In genomic region chr1:190927751-190928369, GRCm38 (mm10) we compare ENCODE assay signal across 8 mouse cellular contexts. TPM values are rescaled to one million over a fixed set of nuclear protein-coding genes. Genes with fewer than 3 reads are reported as not detected.
DNase-seq lines count a peak whose midpoint lies in the region; ATAC-seq and TF ChIP-seq lines count a peak whose summit lies in the region.

No protein-coding gene starts in this region.

- no peak for TF ChIP-seq EP300 in liver, postnatal 0 days (IDR thresholded peaks at IDR 0.05; ENCODE audit: low read depth)

- H3K4me3 ChIP-seq in layer of hippocampus, adult 2 months = peak overlapping the region; percentile 77
- H3K4me3 ChIP-seq in liver, postnatal 0 days (ENCODE audit: low read depth, low read length) = peak overlapping the region; percentile 86
- H3K4me3 ChIP-seq in stomach, embryonic 16.5 days (replicated peaks; ENCODE audit: low read length) = peak overlapping the region; percentile 79

- peak; percentile 24 to 30; a peak in 2 of 4 replicates for ATAC-seq in hematopoietic stem cell, adult 5-6 weeks (replicated peaks in 1 of 2; ENCODE audit: insufficient read depth in 1 of 2, low FRiP score in 2 of 2, low TSS enrichment in 1 of 2, low read depth in 1 of 2, poor library complexity in 2 of 2, severe bottlenecking in 2 of 2)
- peak; percentile 5 for ATAC-seq in liver, postnatal 0 days
- peak; percentile 1; the same call in 1 of the 2 replicates for ATAC-seq in stomach, embryonic 16.5 days (ENCODE audit: insufficient read depth, low FRiP score)

- no peaks in the 10 kb centered on the region for H3K9me3 ChIP-seq in liver, postnatal 0 days (ENCODE audit: low read length)
- no peaks in the 10 kb centered on the region for H3K9me3 ChIP-seq in stomach, embryonic 16.5 days (replicated peaks; ENCODE audit: control insufficient read depth, low read length)

- no peaks in the 10 kb centered on the region for H3K36me3 ChIP-seq in liver, postnatal 0 days (replicated peaks; ENCODE audit: insufficient read depth, low read length)
- H3K36me3 ChIP-seq in stomach, embryonic 16.5 days (ENCODE audit: control insufficient read depth, insufficient read depth, low read length) = no peaks in the 10 kb centered on the region

- peak overlapping the region; percentile 81 for H3K9ac ChIP-seq in liver, postnatal 0 days (replicated peaks)
- H3K9ac ChIP-seq in stomach, embryonic 16.5 days (ENCODE audit: low read length) = peak overlapping the region; percentile 84

- peaks cover 19% of the 10 kb centered on the region for H3K4me1 ChIP-seq in liver, postnatal 0 days (ENCODE audit: insufficient read depth)
- H3K4me1 ChIP-seq in stomach, embryonic 16.5 days (ENCODE audit: control insufficient read depth, insufficient read depth, low read length) = peaks cover 11% of the 10 kb centered on the region

- peak overlapping the region; percentile 100 for H3K27ac ChIP-seq in layer of hippocampus, adult 2 months
- peak overlapping the region; percentile 98 for H3K27ac ChIP-seq in liver, postnatal 0 days (ENCODE audit: low read depth)
- peak overlapping the region; percentile 100 for H3K27ac ChIP-seq in stomach, embryonic 16.5 days (ENCODE audit: low read length)

- H3K4me2 ChIP-seq in liver, postnatal 0 days (ENCODE audit: low read depth, low read length) = peak overlapping the region; percentile 97
- peak overlapping the region; percentile 66 for H3K4me2 ChIP-seq in stomach, embryonic 16.5 days (ENCODE audit: low read depth, low read length)

- no peak for TF ChIP-seq CTCF in layer of hippocampus, adult 2 months (conservative IDR thresholded peaks at IDR 0.05)
- no peak for TF ChIP-seq CTCF in liver, postnatal 0 days (IDR thresholded peaks at IDR 0.05; ENCODE audit: low read depth)

- no peaks in the 10 kb centered on the region for H3K27me3 ChIP-seq in liver, postnatal 0 days (ENCODE audit: insufficient read depth, low read length)
- H3K27me3 ChIP-seq in stomach, embryonic 16.5 days (ENCODE audit: control insufficient read depth, insufficient read depth, low read length) = no peaks in the 10 kb centered on the region

- WGBS in liver, postnatal 0 days (ENCODE audit: insufficient replicate concordance) = 7% methylated on average over 16 of the region's 16 CpGs
- WGBS in stomach, embryonic 16.5 days = 9% methylated on average over 16 of the region's 16 CpGs

- no peak for DNase-seq in layer of hippocampus, adult 2 months (ENCODE audit: low spot score in 2 of 2)
- DNase-seq in layer of hippocampus, adult 9-11 months = no peak
- peak; percentile 28 for DNase-seq in c-Kit-positive CD71-positive TER-119-negative erythroid progenitor cells, embryonic 14.5 days (ENCODE audit: low read depth)
- no peak for DNase-seq in liver, postnatal 0 days
- DNase-seq in spleen, adult 18-20 months = no peak
- DNase-seq in left cerebral cortex, adult 8-10 months (ENCODE audit: low spot score in 2 of 2) = no peak

RNA-seq across cellular contexts. Expression of gene Angel2, which starts 2.9 kb away (rescaled TPM):
- 10 to 100 TPM; 53.1 to 60.0 TPM for total RNA-seq in layer of hippocampus, adult 2 months (2021)
- 34.4 and 60.8 TPM in 2 replicates for total RNA-seq in hematopoietic stem cell, adult 5-6 weeks (2017)
- 13.3 and 15.8 TPM in 2 replicates for polyA plus RNA-seq in liver, postnatal 0 days (2015; fragmentation: Nextera tagmentation; extraction: Ambion mirVana)
- 29.9 and 30.8 TPM in 2 replicates for polyA plus RNA-seq in stomach, embryonic 16.5 days (2015; fragmentation: Nextera tagmentation; extraction: Ambion mirVana)
- 10 to 100 TPM; 56.3 to 64.7 (median 57.9) TPM for total RNA-seq in left cerebral cortex, adult 8-10 months (2022)

RNA-seq across cellular contexts. Expression of gene Rps6kc1, which starts 16.3 kb away (rescaled TPM):
- total RNA-seq in layer of hippocampus, adult 2 months (2021) = 10 to 100 TPM; 83.7 to 85.8 TPM
- total RNA-seq in hematopoietic stem cell, adult 5-6 weeks (2017) = 14.1 and 15.7 TPM in 2 replicates
- polyA plus RNA-seq in liver, postnatal 0 days (2015; fragmentation: Nextera tagmentation; extraction: Ambion mirVana) = 2.9 and 3.9 TPM in 2 replicates
- 12.6 and 12.7 TPM in 2 replicates for polyA plus RNA-seq in stomach, embryonic 16.5 days (2015; fragmentation: Nextera tagmentation; extraction: Ambion mirVana)
- 100 to 1,000 TPM; 112 to 133 (median 128) TPM for total RNA-seq in left cerebral cortex, adult 8-10 months (2022)

RNA-seq across cellular contexts. Expression of gene Vash2, which starts 51.2 kb away (rescaled TPM):
- total RNA-seq in layer of hippocampus, adult 2 months (2021) = 1 to 10 TPM; 1.6 to 1.7 TPM
- 0.81 TPM in 1 of 2 replicates, not detected in the other for total RNA-seq in hematopoietic stem cell, adult 5-6 weeks (2017)
- 0.27 and 0.31 TPM in 2 replicates for polyA plus RNA-seq in liver, postnatal 0 days (2015; fragmentation: Nextera tagmentation; extraction: Ambion mirVana)
- polyA plus RNA-seq in stomach, embryonic 16.5 days (2015; fragmentation: Nextera tagmentation; extraction: Ambion mirVana) = 15.0 and 19.2 TPM in 2 replicates
- 1 to 10 TPM; 2.0 to 3.0 (median 2.6) TPM for total RNA-seq in left cerebral cortex, adult 8-10 months (2022)
